Mouse (Mus musculus) embryonic stem cell, embryonic (primary cell): ENCODE results near the gene Tm9sf1.

Source experiments
- CTCF ChIA-PET, 4 experiments: fragments of 300-600 bp in 2 of 4; fragments of 350-600 bp in 2 of 4; sonication (Branson Sonifier 250); formaldehyde crosslinking; loops; one replicate each; lab custom pipeline; 2022; ENCODE audit warnings: inconsistent platforms in 2 of 4; lab: Charles Lee
- POLR2A ChIA-PET, 4 experiments: fragments of 300-600 bp in 2 of 4; fragments of 350-600 bp in 2 of 4; sonication (Branson Sonifier 250); formaldehyde crosslinking; loops; one replicate each; lab custom pipeline; 2022; ENCODE audit warnings: antibody characterized with exemption in 4 of 4, inconsistent platforms in 1 of 4; lab: Charles Lee

The Tm9sf1 gene

DNA sequence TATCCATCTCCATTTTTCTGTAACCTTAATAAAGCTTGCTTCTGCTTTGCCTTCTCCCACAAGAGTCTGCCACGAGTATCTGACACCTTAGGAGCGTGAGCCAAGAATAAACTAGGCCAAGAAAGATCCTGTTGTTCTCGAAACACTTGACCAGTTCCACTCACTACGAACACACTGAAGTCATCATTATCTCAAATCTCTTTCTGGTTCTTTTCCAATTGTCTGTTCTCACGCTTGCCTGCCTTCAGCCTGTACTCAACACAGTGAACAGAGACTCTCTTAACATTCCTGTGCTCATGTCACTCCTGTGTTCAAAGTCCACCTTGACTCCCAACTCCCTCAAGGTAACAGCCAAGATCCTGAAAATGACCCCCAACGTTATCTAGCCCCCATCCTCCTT is 30.3 kb downstream of the Tm9sf1 start:
- POLR2A ChIA-PET = interaction anchor here in 2 of 4 experiments (0.6 to 1.7 kb wide), 5 partner anchors 10 to 30 kb away, joined by 3 to 5 read pairs (median 3); partner anchors contain the start of gene Tm9sf1 (in 2 of the 2)
- CTCF ChIA-PET = no interaction called here

DNA sequence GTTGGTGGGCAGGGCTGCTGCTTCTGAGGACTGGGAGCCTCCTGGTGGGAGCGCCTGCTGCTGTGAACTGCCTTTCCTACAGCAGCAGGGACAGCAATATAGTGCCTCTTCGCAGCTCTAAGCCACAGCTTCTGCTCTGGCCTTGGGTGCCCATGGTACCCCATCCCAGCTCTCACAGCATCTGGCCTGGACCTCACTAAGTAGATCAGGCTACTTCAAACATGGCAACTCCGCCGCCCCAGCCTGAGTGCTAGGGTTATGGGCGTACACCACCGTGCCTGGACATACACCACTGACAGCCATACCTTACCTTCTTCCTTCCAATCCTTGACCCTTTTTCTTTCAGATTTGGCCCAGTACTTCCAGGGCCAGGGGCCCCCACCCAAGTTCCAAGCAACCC is 35.3 kb downstream of the Tm9sf1 start:
- CTCF ChIA-PET = interaction anchor here in 2 of 4 experiments (0.6 to 0.8 kb wide), 2 partner anchors 9 to 106 kb away, joined by 3 to 4 read pairs; partner anchors contain the start of gene Rec8 (in 1 of the 2)
- POLR2A ChIA-PET = interaction anchor here in 2 of 4 experiments (0.8 to 3.5 kb wide), 6 partner anchors 10 to 53 kb away, joined by 3 to 24 read pairs (median 14); partner anchors contain the start of genes Psme2 (in 2 of the 2), Rec8 (in 2 of the 2) and Rnf31 (in 2 of the 2)

DNA sequence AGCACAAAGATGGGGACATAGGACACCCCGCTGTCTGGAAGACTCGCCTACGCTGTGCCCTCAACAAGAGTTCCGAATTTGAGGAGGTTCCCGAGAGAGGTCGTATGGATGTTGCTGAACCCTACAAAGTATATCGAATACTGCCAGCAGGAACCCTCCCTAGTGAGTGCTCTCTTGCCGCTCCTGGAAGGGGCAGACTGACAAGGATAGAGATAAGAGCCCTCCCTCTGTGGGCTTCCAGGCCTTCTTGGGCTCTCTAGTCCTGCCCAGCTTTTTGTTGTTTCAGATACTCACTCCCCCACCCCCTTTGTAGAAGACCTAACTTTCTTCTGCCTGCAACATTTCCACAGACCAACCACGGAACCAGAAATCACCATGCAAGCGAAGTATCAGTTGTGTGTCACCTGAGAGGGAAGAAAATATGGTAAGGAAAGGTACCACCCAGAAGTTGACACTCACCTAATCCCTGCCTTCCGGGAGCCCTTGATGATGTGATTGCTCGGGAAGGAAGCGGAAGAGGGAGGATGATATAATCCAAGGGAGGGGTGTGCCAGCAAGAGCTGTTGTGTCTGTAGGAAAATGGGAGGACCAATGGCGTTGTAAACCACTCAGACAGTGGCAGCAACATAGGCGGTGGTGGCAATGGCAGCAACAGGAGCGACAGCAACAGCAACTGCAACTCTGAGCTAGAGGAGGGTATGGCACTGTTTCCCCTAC is 37.7 kb downstream of the Tm9sf1 start:
- CTCF ChIA-PET = interaction anchor here in 2 of 4 experiments (0.5 to 1.6 kb wide), 2 partner anchors 428 to 1201 kb away, joined by 3 to 4 read pairs; no protein-coding TSS in a partner anchor
- POLR2A ChIA-PET = interaction anchor here in 3 of 4 experiments (0.6 to 5.6 kb wide), 15 partner anchors 8 to 75 kb away, joined by 3 to 53 read pairs (median 4); partner anchors contain the start of genes A730061H03Rik (in 2 of the 3), Psme2 (in 2 of the 3), Rec8 (in 2 of the 3) and Rnf31 (in 2 of the 3)

DNA sequence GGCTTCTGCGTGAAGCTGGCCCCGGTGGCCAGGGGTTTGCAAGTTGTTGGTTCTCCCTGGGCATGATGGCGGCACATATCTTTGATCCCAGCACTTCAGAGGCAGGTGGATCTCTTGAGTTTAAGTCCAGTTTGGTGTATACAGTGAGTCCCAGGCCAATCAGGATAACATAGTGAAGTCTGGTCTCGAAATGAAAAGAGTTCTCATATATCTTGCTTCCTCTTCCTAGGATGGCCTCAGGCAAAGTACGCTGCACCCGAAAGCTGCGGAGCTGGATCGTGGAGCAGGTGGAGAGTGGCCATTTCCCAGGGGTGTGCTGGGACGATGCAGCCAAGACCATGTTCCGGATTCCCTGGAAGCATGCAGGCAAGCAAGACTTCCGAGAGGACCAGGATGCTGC is 38.8 kb downstream of the Tm9sf1 start:
- ChIA-PET CTCF (interaction anchor here (0.7 to 1.6 kb wide), 11 partner anchors 11 to 427 kb away, joined by 3 to 7 read pairs (median 4); partner anchors contain the start of genes Dhrs4 (in 1 of the 4), Emc9 (in 1 of the 4), Rabggta (in 1 of the 4) and Rec8 (in 1 of the 4)), POLR2A (interaction anchor here (0.5 to 5.6 kb wide), 29 partner anchors 13 to 295 kb away, joined by 3 to 53 read pairs (median 4); partner anchors contain the start of genes A730061H03Rik (in 3 of the 4), Gmpr2 (in 2 of the 4), Nedd8 (in 2 of the 4) and Psme2 (in 2 of the 4))

DNA sequence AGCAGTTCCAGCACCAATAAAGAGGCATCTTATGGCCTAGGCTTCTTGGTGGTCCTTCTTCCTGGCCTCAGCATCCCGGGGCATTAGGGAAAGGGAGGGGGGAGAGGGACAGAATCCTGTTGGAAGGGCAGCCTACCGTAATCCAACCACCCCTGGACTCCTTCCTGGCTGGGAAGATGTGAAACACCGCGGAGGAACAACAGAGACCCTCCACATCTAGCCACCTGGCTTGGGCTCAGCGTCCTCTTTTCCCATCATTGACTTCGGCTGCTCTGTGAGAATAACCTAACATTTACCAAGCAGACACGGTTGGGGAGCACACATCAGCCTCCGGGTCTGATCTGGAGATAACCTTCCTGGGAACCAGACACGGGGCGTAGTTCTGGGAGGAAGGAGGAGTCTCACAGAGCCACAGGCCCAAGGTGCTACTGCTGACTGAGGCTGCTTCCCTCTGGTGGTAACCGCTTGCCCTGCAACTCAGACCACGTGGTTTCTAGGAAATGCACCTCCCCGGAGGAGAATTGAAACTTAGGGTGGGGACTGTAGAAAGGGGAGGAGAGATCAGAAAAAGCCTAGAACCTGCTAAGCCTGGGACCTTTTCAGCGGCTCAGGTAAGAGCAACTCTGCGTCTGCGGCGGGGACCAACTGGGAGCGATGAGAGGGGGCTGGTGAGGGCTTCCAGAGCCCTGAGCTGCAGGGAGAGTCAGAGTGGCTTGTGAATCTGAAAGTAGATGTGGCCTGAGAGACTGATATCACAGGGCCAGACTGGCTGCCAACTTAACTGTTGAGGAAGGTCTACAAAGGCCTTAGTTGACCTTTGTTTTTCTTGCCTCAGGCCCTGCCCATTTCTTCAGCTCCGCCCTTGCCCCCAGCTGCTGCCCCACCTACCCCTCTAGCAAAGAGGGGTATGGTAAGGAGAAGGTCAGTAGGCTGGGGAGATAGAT is 39.7 kb downstream of the Tm9sf1 start:
- ChIA-PET CTCF (interaction anchor here (0.7 to 1.6 kb wide), 11 partner anchors 10 to 426 kb away, joined by 3 to 7 read pairs (median 4); partner anchors contain the start of genes Dhrs4 (in 1 of the 4), Emc9 (in 1 of the 4), Rabggta (in 1 of the 4) and Rec8 (in 1 of the 4)), POLR2A (interaction anchor here (0.5 to 5.6 kb wide), 31 partner anchors 12 to 723 kb away, joined by 3 to 53 read pairs (median 4); partner anchors contain the start of genes Psme2 (in 3 of the 4), Rnf31 (in 3 of the 4), A730061H03Rik (in 2 of the 4) and Gmpr2 (in 2 of the 4))

DNA sequence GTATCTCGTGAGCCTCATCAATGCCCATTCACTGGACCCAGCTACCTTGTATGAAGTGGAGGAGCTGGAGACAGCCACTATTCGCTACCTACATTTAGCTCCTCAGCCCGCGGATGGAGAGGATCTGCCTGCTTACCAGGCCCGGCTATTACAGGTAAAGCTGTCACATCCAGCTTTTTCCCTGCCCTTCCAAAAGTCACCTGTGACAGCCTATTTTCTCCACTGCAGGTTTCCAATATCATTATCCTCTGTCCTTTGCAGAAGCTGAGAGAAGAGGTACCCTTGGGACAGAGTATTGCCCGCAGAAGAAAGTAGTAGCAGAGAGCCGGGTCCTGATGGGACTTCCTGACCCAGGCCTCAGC is 40.4 kb downstream of the Tm9sf1 start, which contains the start of gene Irf9:
TSS of gene Irf9 (plus strand) at position 301 of the 362 bp plus-strand sequence.
- ChIA-PET POLR2A (interaction anchor here in 3 of 4 experiments (0.6 to 5.6 kb wide), 9 partner anchors 12 to 1370 kb away, joined by 3 to 53 read pairs (median 10); partner anchors contain the start of genes Rnf31 (in 3 of the 3), Psme2 (in 2 of the 3), A730061H03Rik (in 1 of the 3) and Dcaf11 (in 1 of the 3)), CTCF (no interaction called here)

- ChIA-PET POLR2A (interaction anchor here in 1 of 4 experiments (0.7 kb wide), 1 partner anchor 162 kb away, joined by 4 read pairs; no protein-coding TSS in a partner anchor), CTCF (interaction anchor here in 1 of 4 experiments (0.5 kb wide), 1 partner anchor 121 kb away, joined by 3 read pairs; no protein-coding TSS in a partner anchor)
Measured at GRCm38 (mm10) chr14:55598521-55599390, 44.9 kb downstream of the Tm9sf1 start.

- POLR2A ChIA-PET = interaction anchor here in 2 of 4 experiments (1.0 to 7.7 kb wide), 7 partner anchors 11 to 116 kb away, joined by 3 to 85 read pairs (median 6); partner anchors contain the start of genes A730061H03Rik (in 1 of the 2), Dcaf11 (in 1 of the 2), Emc9 (in 1 of the 2) and Fitm1 (in 1 of the 2)
- CTCF ChIA-PET = interaction anchor here in 1 of 4 experiments (0.9 kb wide), 1 partner anchor 40 kb away, joined by 3 read pairs; the partner anchor contains the start of gene Ipo4
Measured at GRCm38 (mm10) chr14:55596036-55596690, 47.4 kb downstream of the Tm9sf1 start.

DNA sequence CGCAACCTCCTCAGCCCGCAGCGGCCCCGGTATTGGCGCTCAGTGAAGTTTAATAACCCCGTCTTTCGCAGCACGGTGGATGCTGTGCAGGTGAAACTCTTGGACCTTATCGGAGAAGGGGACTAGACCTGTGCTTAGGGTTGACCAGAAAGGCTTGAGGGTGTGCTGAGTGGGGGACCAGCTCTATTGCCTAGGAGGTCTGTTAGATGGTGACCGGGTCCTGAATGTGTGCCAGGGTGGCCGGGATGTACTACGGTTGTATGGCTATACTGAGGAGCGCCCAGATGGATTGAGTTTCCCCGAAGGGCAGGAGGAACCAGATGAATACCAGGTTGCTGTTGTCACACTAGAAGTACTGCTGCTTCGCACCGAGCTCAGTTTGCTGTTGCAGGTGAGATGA is 51.4 kb downstream of the Tm9sf1 start:
- ChIA-PET POLR2A (interaction anchor here in 3 of 4 experiments (0.6 to 7.7 kb wide), 41 partner anchors 9 to 577 kb away, joined by 3 to 88 read pairs (median 11); partner anchors contain the start of genes A730061H03Rik (in 3 of the 3), Dcaf11 (in 3 of the 3), Irf9 (in 3 of the 3) and Psme1 (in 3 of the 3)), CTCF (interaction anchor here in 3 of 4 experiments (0.6 to 2.2 kb wide), 11 partner anchors 10 to 950 kb away, joined by 3 to 18 read pairs (median 3); partner anchors contain the start of genes A730061H03Rik (in 1 of the 3), Dcaf11 (in 1 of the 3), Psme1 (in 1 of the 3) and Rec8 (in 1 of the 3))

DNA sequence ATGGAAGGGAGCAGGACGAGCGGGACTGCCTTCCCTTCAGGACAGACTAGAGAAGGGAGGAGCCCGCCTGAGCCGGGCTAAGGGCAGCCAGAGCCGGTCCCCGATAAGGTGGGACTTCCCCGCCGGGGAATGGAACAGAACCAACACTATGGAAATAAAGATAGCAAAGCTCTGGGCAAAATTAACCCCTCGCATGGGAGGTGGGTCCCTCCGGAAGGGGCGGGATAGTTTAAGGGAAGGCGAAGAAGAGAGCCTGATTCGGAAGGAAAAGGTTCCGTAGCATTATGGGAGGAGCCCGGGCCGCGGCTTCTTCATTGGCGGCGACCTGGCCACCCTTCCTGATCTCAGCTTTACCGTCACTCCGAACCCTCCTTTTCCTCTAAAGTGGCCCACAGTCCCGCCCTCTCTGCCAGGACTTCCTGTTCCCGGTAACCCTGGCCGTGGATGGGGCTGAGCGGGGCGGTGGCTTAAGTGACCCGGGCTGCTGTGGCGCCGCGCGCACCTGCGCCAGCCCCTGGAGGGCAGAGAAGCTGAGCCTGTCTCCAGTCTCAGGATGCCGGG is 52.2 kb downstream of the Tm9sf1 start, which contains the start of gene Rnf31:
TSS of gene Rnf31 (plus strand) at position 378 of the 561 bp plus-strand sequence.
- POLR2A ChIA-PET = interaction anchor here (0.6 to 7.7 kb wide), 86 partner anchors 9 to 1007 kb away, joined by 3 to 88 read pairs (median 5); partner anchors contain the start of genes Gmpr2 (in 4 of the 4), Nedd8 (in 4 of the 4), A730061H03Rik (in 3 of the 4) and Dcaf11 (in 3 of the 4)
- CTCF ChIA-PET = interaction anchor here in 3 of 4 experiments (0.6 to 2.2 kb wide), 32 partner anchors 10 to 950 kb away, joined by 3 to 18 read pairs (median 4); partner anchors contain the start of genes Dhrs4 (in 2 of the 3), Mdp1 (in 2 of the 3), Rec8 (in 2 of the 3) and A730061H03Rik (in 1 of the 3)

GRCm38 (mm10) chr14:55590748-55591330 is 52.8 kb downstream of the Tm9sf1 start, which contains the start of gene Psme2:
TSS of gene Psme2 (minus strand) at chr14:55591113.
- CTCF ChIA-PET = interaction anchor here (0.6 to 2.2 kb wide), 35 partner anchors 10 to 940 kb away, joined by 3 to 18 read pairs (median 4); partner anchors contain the start of genes Dhrs4 (in 2 of the 4), Mdp1 (in 2 of the 4), Rec8 (in 2 of the 4) and A730061H03Rik (in 1 of the 4)
- POLR2A ChIA-PET = interaction anchor here (0.5 to 7.7 kb wide), 89 partner anchors 9 to 1008 kb away, joined by 3 to 88 read pairs (median 5); partner anchors contain the start of genes Gmpr2 (in 4 of the 4), Nedd8 (in 4 of the 4), A730061H03Rik (in 3 of the 4) and Dcaf11 (in 3 of the 4)

- ChIA-PET POLR2A (interaction anchor here in 3 of 4 experiments (0.5 to 7.7 kb wide), 40 partner anchors 10 to 575 kb away, joined by 3 to 88 read pairs (median 12); partner anchors contain the start of genes A730061H03Rik (in 3 of the 3), Dcaf11 (in 3 of the 3), Gmpr2 (in 3 of the 3) and Nedd8 (in 3 of the 3)), CTCF (interaction anchor here in 3 of 4 experiments (0.6 to 2.2 kb wide), 11 partner anchors 9 to 575 kb away, joined by 3 to 18 read pairs (median 5); partner anchors contain the start of genes A730061H03Rik (in 1 of the 3), Dcaf11 (in 1 of the 3), Mdp1 (in 1 of the 3) and Ngdn (in 1 of the 3))
Measured at GRCm38 (mm10) chr14:55589771-55590448, 53.7 kb downstream of the Tm9sf1 start.

- CTCF ChIA-PET = no interaction called here
Measured at GRCm38 (mm10) chr14:55589271-55589670, 54.3 kb downstream of the Tm9sf1 start.

More at GRCm38 (mm10) chr14:55589271-55589670, 54.3 kb downstream of the Tm9sf1 start:
- POLR2A ChIA-PET = interaction anchor here in 3 of 4 experiments (1.5 to 7.7 kb wide), 6 partner anchors 12 to 83 kb away, joined by 3 to 85 read pairs (median 15); partner anchors contain the start of genes Fitm1 (in 2 of the 3), Psme1 (in 2 of the 3), Gmpr2 (in 1 of the 3) and Ipo4 (in 1 of the 3)
